Mouse (Mus musculus): ENCODE measurements around the gene Olfr1298.

The Olfr1298 gene

DNA sequence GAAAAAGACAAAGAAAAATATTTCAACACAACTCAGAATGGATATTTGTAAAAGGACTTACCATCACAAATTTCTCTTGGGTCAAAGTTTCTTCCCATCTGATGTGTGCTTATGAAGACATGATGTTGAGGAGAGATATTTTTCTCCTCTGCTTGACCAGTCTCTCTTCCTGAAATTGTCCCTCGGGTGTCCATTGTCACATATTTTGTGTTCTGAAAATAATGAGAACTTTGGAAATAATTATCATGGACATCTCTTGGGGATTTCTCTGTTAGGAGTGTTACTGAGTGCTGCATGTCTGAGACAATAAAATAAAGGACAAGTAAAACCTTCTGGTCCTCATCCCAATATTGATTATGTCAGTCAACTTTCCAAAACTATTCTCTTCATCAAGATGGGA, at the start of gene Olfr1298:
Gene Olfr1298, minus strand, starts transcription at position 101 of the 400 bp plus-strand sequence.
- no peak for DNase-seq (ENCODE audit: low spot score)

GRCm38 (mm10) chr2:111661119-111661518, 12.1 kb upstream of the Olfr1298 start, which contains the start of gene Olfr1299:
Gene Olfr1299, plus strand, starts transcription at chr2:111661419.
- DNase-seq (ENCODE audit: low spot score), result no peak

GRCm38 (mm10) chr2:111626397-111626796, 22.6 kb downstream of the Olfr1298 start, which contains the start of gene Olfr1297:
Gene Olfr1297, minus strand, starts transcription at chr2:111626497.
- no peak for DNase-seq (ENCODE audit: low spot score)
